Mouse (Mus musculus) neural tube, embryonic 10.5 days (tissue): ENCODE measurements at regions not wholly inside any gene's neighbourhood (a gene's known extent, or its start where the extent isn't known, plus 50 kb on each side); places are given as distances from the start of the nearest gene placed in this dataset.
A peak's percentile ranks its signal among the peaks of the same experiment; 100 is the strongest.

Experiments
- DNase-seq: peaks from one replicate; pipeline ENCODE4 v3.0.0-alpha.2; 2017; ENCODE audit warnings: low spot score; ENCODE audit errors: extremely low spot score

GRCm38 (mm10) chr9:27692751-27693150, 97.8 kb upstream of the Opcml start:
- no peak for DNase-seq

- no peak for DNase-seq
Measured at GRCm38 (mm10) chr9:27694805-27695593, 95.6 kb upstream of the Opcml start.

DNA sequence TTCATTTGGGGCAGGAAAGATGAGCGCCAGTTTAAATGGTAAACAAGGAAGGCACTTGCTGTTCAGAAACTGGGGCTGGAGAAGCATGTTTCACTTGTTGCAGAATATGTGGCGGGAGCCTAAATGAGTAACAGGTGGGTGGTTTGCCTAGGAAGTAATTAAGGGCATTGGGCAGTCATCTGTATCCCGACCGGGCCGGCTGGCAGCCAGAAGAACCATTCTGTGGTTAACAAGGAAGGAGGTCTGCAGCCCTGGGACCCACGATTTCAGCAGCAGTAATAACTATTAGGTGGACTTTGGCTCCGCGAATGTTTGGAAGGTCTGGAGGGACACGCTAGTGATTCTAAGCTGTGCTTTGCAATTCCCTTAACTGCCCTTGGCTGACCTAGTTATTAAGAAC, 89.0 kb upstream of the Opcml start:
- no peak for DNase-seq

DNA sequence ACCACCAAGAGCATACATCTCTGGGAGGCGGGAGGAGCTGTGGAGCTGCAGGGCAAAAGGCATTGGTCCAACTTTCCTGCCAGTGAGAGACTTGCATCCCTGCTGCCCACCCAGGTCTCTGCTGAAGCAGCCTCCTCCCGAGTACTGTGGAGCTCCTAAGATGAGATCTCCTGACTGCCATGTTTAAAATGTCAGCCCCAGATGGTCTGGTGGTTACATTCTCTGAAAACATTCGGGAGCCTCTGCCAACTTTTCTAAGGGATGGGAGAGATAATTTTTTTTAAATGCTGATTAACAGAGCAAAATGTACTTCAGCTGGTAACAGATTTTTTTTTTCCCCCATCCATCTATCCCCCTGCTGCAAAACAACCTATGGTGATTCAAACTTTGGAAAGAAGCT, 88.4 kb upstream of the Opcml start:
- DNase-seq, result no peak

GRCm38 (mm10) chr9:27704001-27704400, 86.6 kb upstream of the Opcml start:
- DNase-seq, result no peak

DNA sequence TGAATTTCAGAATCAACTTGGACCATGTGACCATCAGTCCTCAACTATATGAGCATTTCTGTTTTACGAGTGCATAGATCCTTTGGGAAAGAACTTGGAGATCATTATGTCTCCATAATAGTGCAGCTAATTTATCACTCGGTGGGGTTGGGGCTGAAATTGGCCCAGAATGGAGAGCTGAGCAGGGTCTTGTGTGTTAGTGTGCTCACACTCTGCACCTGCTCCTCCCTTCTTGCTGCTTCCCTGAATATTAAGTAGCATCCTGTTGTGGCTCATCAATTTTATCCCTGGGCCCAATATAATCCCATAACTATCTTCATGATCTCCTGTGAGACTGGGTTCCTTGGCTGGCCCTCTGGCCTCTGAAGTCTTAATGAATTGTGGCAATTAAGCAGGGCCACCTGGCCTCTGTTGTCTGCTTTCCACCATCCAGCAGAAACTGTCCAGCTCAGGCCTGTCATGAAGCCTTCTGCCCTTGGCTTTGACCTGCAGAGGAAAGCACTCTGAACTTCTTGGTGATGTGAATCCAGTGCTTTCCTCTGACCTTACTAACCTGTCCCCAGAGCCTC, 66.7 kb upstream of the Opcml start:
- no peak for DNase-seq

GRCm38 (mm10) chr9:27724576-27724975, 66.0 kb upstream of the Opcml start:
- DNase-seq, result no peak

DNA sequence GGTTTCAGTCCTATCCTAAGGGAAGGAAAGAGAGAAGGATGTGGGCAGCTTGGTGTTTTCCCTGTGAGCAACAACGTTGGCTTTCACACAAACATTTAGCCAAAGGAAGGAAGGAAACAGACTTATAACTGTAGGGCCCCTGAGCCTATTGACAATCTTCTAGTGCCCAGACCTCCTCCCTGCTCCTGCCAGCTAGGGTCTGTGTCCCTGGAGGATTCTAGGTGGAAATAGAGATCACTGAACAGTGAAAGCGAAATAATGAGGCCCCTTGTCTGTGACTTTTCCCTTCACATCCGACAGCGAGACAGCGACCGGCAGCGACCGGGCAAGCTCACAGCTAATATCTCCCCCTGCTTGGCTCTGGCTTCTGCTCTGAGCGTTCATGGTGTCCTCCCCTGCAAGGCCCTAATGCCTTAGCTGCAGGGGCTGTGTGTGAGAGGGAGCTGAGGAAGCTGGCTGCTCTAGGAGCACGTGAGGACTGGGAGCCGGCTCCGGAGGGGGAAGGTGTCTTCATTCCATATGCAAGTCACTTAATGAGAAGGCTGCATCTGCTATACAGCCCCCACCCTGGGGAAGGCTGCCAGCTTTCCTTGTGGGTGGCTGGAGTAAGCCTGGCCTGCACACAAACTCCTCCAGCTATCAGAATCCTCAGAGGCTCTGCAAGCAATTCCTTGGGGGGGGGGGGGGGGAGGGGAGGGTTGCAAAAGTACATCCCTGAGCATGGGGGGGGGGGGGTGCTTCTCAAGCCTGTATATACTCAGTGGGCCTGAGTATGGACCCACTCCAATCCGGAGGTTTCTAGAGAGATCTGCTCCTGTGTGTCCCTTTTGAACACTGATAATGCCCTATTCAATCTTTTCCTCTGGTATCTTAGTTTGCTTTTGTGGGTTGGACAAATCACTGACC, 61.7 kb upstream of the Opcml start:
- peak; percentile 27 for DNase-seq

DNA sequence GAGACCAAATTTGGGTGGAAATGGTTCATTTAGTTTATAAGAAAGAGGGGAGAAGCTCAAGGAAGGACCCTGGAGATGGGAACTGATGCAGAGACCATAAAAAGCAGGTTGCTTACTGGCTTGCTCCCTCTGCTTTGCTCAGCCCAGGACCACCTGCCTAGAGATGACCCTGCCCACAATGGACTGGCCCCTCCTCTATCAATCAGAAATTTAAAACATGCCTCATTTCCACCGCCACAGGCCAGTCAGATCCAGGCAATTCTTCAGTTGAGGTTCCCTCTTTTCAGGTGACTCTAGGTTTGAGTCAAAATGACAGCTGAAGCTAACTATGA, 61.1 kb upstream of the Opcml start:
- DNase-seq, result no peak

GRCm38 (mm10) chr9:27739287-27739686, 51.3 kb upstream of the Opcml start:
- peak; percentile 30 for DNase-seq
